Mouse (Mus musculus): ENCODE measurements at regions not wholly inside any gene's neighbourhood (a gene's known extent, or its start where the extent isn't known, plus 50 kb on each side); places are given as distances from the start of the nearest gene placed in this dataset.

GRCm38 (mm10) chr15:86566111-86566510 is 351.9 kb downstream of the Tbc1d22a start:
- no peak for DNase-seq

GRCm38 (mm10) chr15:86574311-86574710 is 360.1 kb downstream of the Tbc1d22a start:
- DNase-seq, result no peak

- DNase-seq, result no peak
These were observed 362.4 kb downstream of the Tbc1d22a start for GRCm38 (mm10) chr15:86576666-86577065.

GRCm38 (mm10) chr15:86578689-86579088 is 364.4 kb downstream of the Tbc1d22a start:
- no peak for DNase-seq

- DNase-seq, result peak; percentile 7 to 57
These were observed 368.2 kb downstream of the Tbc1d22a start for GRCm38 (mm10) chr15:86582240-86583090.

GRCm38 (mm10) chr15:86585716-86586115 is 371.5 kb downstream of the Tbc1d22a start:
- DNase-seq, result no peak

- DNase-seq, result no peak
These were observed 372.9 kb downstream of the Tbc1d22a start for GRCm38 (mm10) chr15:86587209-86587608.

- DNase-seq, result no peak
These were observed 375.8 kb downstream of the Tbc1d22a start for GRCm38 (mm10) chr15:86590033-86590432.

GRCm38 (mm10) chr15:86590896-86591295 is 376.6 kb downstream of the Tbc1d22a start:
- no peak for DNase-seq

GRCm38 (mm10) chr15:86593404-86593803 is 379.1 kb downstream of the Tbc1d22a start:
- DNase-seq, result no peak

GRCm38 (mm10) chr15:86606411-86606810 is 392.2 kb downstream of the Tbc1d22a start:
- no peak for DNase-seq

GRCm38 (mm10) chr15:86609692-86610091 is 395.4 kb downstream of the Tbc1d22a start:
- no peak for DNase-seq

GRCm38 (mm10) chr15:86631376-86631775 is 417.1 kb downstream of the Tbc1d22a start:
- DNase-seq, result no peak

GRCm38 (mm10) chr15:86645244-86645643 is 431.0 kb downstream of the Tbc1d22a start:
- no peak for DNase-seq

- DNase-seq, result no peak
These were observed 433.9 kb downstream of the Tbc1d22a start for GRCm38 (mm10) chr15:86648131-86648530.

GRCm38 (mm10) chr15:86673096-86673520 is 458.8 kb downstream of the Tbc1d22a start:
- no peak for DNase-seq

GRCm38 (mm10) chr15:86677016-86677415 is 462.8 kb downstream of the Tbc1d22a start:
- DNase-seq, result no peak

- no peak for DNase-seq
These were observed 468.8 kb downstream of the Tbc1d22a start for GRCm38 (mm10) chr15:86683081-86683480.

- no peak for DNase-seq
These were observed 475.4 kb downstream of the Tbc1d22a start for GRCm38 (mm10) chr15:86689694-86690093.

- no peak for DNase-seq
These were observed 482.5 kb downstream of the Tbc1d22a start for GRCm38 (mm10) chr15:86696806-86697205.

GRCm38 (mm10) chr15:86710429-86710828 is 496.2 kb downstream of the Tbc1d22a start:
- DNase-seq, result no peak

GRCm38 (mm10) chr15:86718376-86718775 is 504.1 kb downstream of the Tbc1d22a start:
- DNase-seq, result no peak

- DNase-seq, result no peak
These were observed 504.8 kb downstream of the Tbc1d22a start for GRCm38 (mm10) chr15:86719088-86719487.

GRCm38 (mm10) chr15:86721131-86721530 is 506.9 kb downstream of the Tbc1d22a start:
- DNase-seq, result no peak

GRCm38 (mm10) chr15:86737945-86738344 is 523.7 kb downstream of the Tbc1d22a start:
- DNase-seq, result no peak

All from lung, postnatal 4 days (tissue).